Mouse (Mus musculus): ENCODE measurements around the gene Acvr1.

The Acvr1 gene

GRCm38 (mm10) chr2:58520727-58521126 lies 46.2 kb downstream of the Acvr1 start:
- no peak for DNase-seq (ENCODE audit: low spot score in 2 of 2)

GRCm38 (mm10) chr2:58518517-58518916 lies 48.4 kb downstream of the Acvr1 start:
- no peak for DNase-seq (ENCODE audit: low spot score in 2 of 2)

GRCm38 (mm10) chr2:58516920-58517319 lies 50.0 kb downstream of the Acvr1 start:
- DNase-seq (ENCODE audit: low spot score in 2 of 2), result no peak

- no peak for DNase-seq (ENCODE audit: low spot score in 2 of 2)
These were observed 51.0 kb downstream of the Acvr1 start for GRCm38 (mm10) chr2:58516000-58516399.

GRCm38 (mm10) chr2:58514489-58514888 lies 52.5 kb downstream of the Acvr1 start:
- no peak for DNase-seq (ENCODE audit: low spot score in 2 of 2)

- no peak for DNase-seq (ENCODE audit: low spot score in 2 of 2)
These were observed 53.7 kb downstream of the Acvr1 start for GRCm38 (mm10) chr2:58513212-58513611.

GRCm38 (mm10) chr2:58510192-58510591 lies 56.8 kb downstream of the Acvr1 start:
- DNase-seq (ENCODE audit: low spot score in 2 of 2), result no peak

GRCm38 (mm10) chr2:58505306-58506090 lies 61.5 kb downstream of the Acvr1 start:
- no peak for DNase-seq (ENCODE audit: low spot score in 2 of 2)

- no peak for DNase-seq (ENCODE audit: low spot score in 2 of 2)
These were observed 70.1 kb downstream of the Acvr1 start for GRCm38 (mm10) chr2:58496647-58497410.

GRCm38 (mm10) chr2:58495271-58495670 lies 71.7 kb downstream of the Acvr1 start:
- DNase-seq (ENCODE audit: low spot score in 2 of 2), result no peak

- no peak for DNase-seq (ENCODE audit: low spot score in 2 of 2)
These were observed 73.0 kb downstream of the Acvr1 start for GRCm38 (mm10) chr2:58493685-58494635.

GRCm38 (mm10) chr2:58489275-58489674 lies 77.7 kb downstream of the Acvr1 start:
- no peak for DNase-seq (ENCODE audit: low spot score in 2 of 2)

GRCm38 (mm10) chr2:58488404-58488803 lies 78.6 kb downstream of the Acvr1 start:
- DNase-seq (ENCODE audit: low spot score in 2 of 2), result no peak

- DNase-seq (ENCODE audit: low spot score in 2 of 2), result no peak
These were observed 79.7 kb downstream of the Acvr1 start for GRCm38 (mm10) chr2:58487279-58487560.

- no peak for DNase-seq (ENCODE audit: low spot score in 2 of 2)
These were observed 80.3 kb downstream of the Acvr1 start for GRCm38 (mm10) chr2:58486441-58487278.

- no peak for DNase-seq (ENCODE audit: low spot score in 2 of 2)
These were observed 81.3 kb downstream of the Acvr1 start for GRCm38 (mm10) chr2:58485683-58486082.

- DNase-seq (ENCODE audit: low spot score in 2 of 2), result no peak
These were observed 81.8 kb downstream of the Acvr1 start for GRCm38 (mm10) chr2:58485152-58485551.

GRCm38 (mm10) chr2:58484284-58484965 lies 82.5 kb downstream of the Acvr1 start:
- no peak for DNase-seq (ENCODE audit: low spot score in 2 of 2)

- no peak for DNase-seq (ENCODE audit: low spot score in 2 of 2)
These were observed 85.4 kb downstream of the Acvr1 start for GRCm38 (mm10) chr2:58481450-58482100.

GRCm38 (mm10) chr2:58480764-58481163 lies 86.2 kb downstream of the Acvr1 start:
- no peak for DNase-seq (ENCODE audit: low spot score in 2 of 2)

Data from frontal cortex, postnatal 25 days (tissue).